Mouse (Mus musculus) kidney, embryonic 14.5 days (tissue): ENCODE measurements at regions not wholly inside any gene's neighbourhood (a gene's known extent, or its start where the extent isn't known, plus 50 kb on each side); places are given as distances from the start of the nearest gene placed in this dataset.

Experiments used
- ATAC-seq: fragments of 200-750 bp; cut with Nextera tagmentation; 2 replicates; pipeline ENCODE4 v1.8.0; 2017; ENCODE audit warnings: moderate number of reproducible peaks, mild to moderate bottlenecking, moderate TSS enrichment, moderate library complexity; ENCODE audit not compliant: low FRiP score, low TSS enrichment
- H3K27ac ChIP-seq: fragments of 300-500 bp; sonication (generic); 2 replicates; pipeline ENCODE4 v1.5.1; 2014; ENCODE audit warnings: low read depth, mild to moderate bottlenecking, low read length, moderate library complexity, mixed read lengths
- H3K27me3 ChIP-seq: fragments of 300-500 bp; sonication (generic); 2 replicates; pipeline ENCODE4 v1.6.1; 2014; ENCODE audit warnings: mild to moderate bottlenecking, low read length; ENCODE audit not compliant: control insufficient read depth, insufficient read depth
- H3K36me3 ChIP-seq: fragments of 300-500 bp; sonication (generic); 2 replicates; pipeline ENCODE4 v1.6.1; 2014; ENCODE audit warnings: low read length, mixed read lengths; ENCODE audit not compliant: control insufficient read depth, insufficient read depth
- H3K4me1 ChIP-seq: fragments of 300-500 bp; sonication (generic); 2 replicates; pipeline ENCODE4 v1.6.1; 2014; ENCODE audit warnings: low read length, mixed read lengths; ENCODE audit not compliant: control insufficient read depth, insufficient read depth
- H3K4me2 ChIP-seq: fragments of 300-500 bp; sonication (generic); replicated peaks from 2 replicates; pipeline ENCODE4 v1.6.1; 2014; ENCODE audit warnings: low read depth, mild to moderate bottlenecking, low read length
- H3K4me3 ChIP-seq: fragments of 300-500 bp; sonication (generic); 2 replicates; pipeline ENCODE4 v1.5.1; 2014; ENCODE audit warnings: mild to moderate bottlenecking, low read length
- H3K9ac ChIP-seq: fragments of 300-500 bp; sonication (generic); 2 replicates; pipeline ENCODE4 v1.6.1; 2014; ENCODE audit warnings: low read depth, mild to moderate bottlenecking, low read length, moderate library complexity
- H3K9me3 ChIP-seq: fragments of 300-500 bp; sonication (generic); 2 replicates; pipeline ENCODE4 v1.6.1; 2016; ENCODE audit warnings: low read length; ENCODE audit not compliant: control insufficient read depth
- WGBS: fragments of 180-500 bp; shearing (Covaris S2); extraction: QIAGEN DNeasy Blood & Tissue Kit; methylation state at CpG from one replicate; pipeline ENCODE4 v1.1.7; 2014; 5-methylcytosine and 5-hydroxymethylcytosine counted together

DNA sequence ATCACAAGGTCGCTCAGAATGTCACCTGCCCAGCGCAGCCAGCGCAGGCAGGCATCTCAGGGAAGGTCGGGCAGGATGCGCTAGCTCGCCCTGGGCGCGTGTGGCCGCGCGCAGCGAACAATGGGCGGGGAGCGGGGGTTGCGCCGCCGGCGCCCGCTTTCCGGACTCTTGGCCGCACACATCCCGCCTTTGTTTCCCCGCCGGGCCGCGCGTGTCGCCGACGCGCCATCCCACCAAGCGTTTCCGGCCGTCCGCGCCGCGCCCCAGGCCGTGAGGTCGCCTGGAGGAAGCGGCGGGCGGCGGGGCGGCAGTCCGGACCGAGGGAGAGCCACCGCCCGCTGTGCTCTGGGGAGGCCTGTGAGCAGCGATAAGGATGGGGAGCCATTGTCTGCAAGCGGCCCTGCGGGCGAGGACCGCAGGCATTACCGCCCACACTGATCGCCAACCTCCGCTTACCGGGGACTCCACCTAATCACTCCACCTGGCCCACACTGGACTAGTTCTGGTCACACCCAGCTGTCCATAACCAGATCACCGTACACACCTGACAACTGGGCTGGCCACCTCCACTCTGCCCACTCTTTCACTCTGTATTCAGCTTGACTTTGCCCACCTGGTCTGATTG is 354.3 kb upstream of the Gm10295 start:
- Histone ChIP-seq H3K4me3 (peak overlapping the region; percentile 52), H3K9ac (peak overlapping the region; percentile 78), H3K4me1 (no peaks in the 10 kb centered on the region), H3K9me3 (no peaks in the 10 kb centered on the region), H3K36me3 (no peaks in the 10 kb centered on the region), H3K27me3 (no peaks in the 10 kb centered on the region), H3K27ac (peak overlapping the region; percentile 43; the same call in 1 of the 2 replicates), H3K4me2 (peak overlapping the region; percentile 92)
- peak; percentile 89 for ATAC-seq
- WGBS: 1% methylated on average over 57 of the region's 59 CpGs

- ATAC-seq: no peak; the same call in 1 of the 2 replicates
- Histone ChIP-seq H3K9me3 (no peaks in the 10 kb centered on the region), H3K4me1 (no peaks in the 10 kb centered on the region), H3K27ac (0 out of 2 replicates have a peak overlapping the region, but pooled peaks have one; percentile 43), H3K9ac (peak overlapping the region; percentile 78; the same call in 1 of the 2 replicates), H3K36me3 (no peaks in the 10 kb centered on the region), H3K4me3 (peak overlapping the region; percentile 52), H3K27me3 (no peaks in the 10 kb centered on the region), H3K4me2 (peak overlapping the region; percentile 92)
- 64% methylated on average over 4 of the region's 4 CpGs for WGBS
These were observed 353.5 kb upstream of the Gm10295 start for GRCm38 (mm10) chr7:71704661-71705240.
